Mouse (Mus musculus) ES-E14 (cell line): ENCODE data around the gene Macrod2.

Experiments
- MAFK ChIP-seq: IDR thresholded peaks from 2 replicates; pipeline ENCODE4 v1.6.1; 2014; ENCODE audit warnings: mild to moderate bottlenecking, low read depth, low read length, inconsistent platforms; ENCODE audit not compliant: insufficient read depth
- ZC3H11A ChIP-seq: IDR thresholded peaks from 2 replicates; pipeline ENCODE4 v1.6.1; 2012; ENCODE audit warnings: low read depth, mild to moderate bottlenecking, inconsistent platforms, low read length, borderline replicate concordance
- ZNF384 ChIP-seq: IDR thresholded peaks from 2 replicates; pipeline ENCODE4 v1.6.1; 2012; ENCODE audit warnings: low read depth, low read length, inconsistent platforms

DNA sequence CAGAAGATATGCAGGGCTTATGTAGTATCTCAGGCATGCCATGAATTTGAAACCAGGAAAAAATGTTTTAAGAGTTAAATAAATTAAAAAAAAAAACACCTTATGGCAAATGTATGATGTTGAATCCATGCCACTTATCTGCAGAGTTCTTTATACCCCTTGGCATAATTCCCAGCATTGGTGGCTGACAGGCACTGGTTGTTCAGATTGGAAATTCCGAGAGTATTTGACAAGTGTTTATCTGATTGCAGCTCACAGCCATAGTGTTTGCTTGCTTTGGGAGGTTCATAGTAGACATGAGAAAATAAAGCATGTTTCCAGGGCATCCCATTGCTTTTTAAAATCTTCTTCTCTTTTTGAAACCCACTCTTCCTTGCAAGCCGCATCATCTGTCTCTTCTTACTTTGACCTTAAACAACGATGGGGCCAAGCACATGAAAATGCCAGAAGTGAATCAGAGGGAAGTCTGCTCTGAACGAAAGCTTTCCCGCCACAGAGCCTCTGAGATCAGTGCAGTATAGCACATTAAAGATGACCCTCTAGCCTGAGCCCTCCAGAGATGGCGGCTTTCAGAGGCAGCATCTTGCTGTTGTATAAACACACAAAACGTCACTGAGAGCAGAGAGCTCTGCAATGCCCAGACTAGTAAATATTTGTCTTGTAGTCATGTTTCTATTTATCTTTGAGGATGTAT lies 1305.8 kb downstream of the Macrod2 start:
- TF ChIP-seq MAFK (no peak), ZC3H11A (no peak), ZNF384 (no peak)
